Mouse (Mus musculus) adrenal gland, adult 8-10 months (tissue): Measurements from ENCODE around the gene Stoml3. TPM values are rescaled to one million over a fixed set of nuclear protein-coding genes. Genes with fewer than 3 reads are reported as not detected.

Experiments used
- DNase-seq: peaks from one replicate; pipeline ENCODE4 v3.0.0; 2022
- total RNA-seq, 4 experiments: library from RNA; stranded (reverse); gene quantifications; 2 replicates each; pipeline ENCODE4 v1.2.4; 2022

The Stoml3 gene
- total RNA-seq = not detected

DNA sequence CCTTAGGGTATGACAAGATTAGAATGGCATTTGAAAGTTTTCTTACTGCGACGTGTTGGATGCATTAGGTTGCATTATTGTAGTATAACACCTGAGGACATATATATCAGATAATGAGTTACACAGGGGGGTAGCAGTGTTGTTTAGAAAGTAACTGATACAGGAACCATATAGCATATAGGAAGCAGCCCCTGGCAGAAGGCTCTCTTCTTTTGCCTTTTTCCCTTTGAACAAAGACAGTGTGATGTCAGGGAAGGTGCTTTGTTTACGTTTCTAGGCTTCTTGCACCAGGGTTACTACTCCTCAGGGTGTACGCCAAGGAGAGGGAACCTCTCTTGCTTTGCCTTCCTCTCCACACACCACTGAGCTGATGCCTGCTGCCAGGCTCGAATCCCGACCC, at the start of gene Stoml3:
TSS of gene Stoml3 (plus strand) at position 301 of the 400 bp plus-strand sequence.
- DNase-seq = no peak

DNA sequence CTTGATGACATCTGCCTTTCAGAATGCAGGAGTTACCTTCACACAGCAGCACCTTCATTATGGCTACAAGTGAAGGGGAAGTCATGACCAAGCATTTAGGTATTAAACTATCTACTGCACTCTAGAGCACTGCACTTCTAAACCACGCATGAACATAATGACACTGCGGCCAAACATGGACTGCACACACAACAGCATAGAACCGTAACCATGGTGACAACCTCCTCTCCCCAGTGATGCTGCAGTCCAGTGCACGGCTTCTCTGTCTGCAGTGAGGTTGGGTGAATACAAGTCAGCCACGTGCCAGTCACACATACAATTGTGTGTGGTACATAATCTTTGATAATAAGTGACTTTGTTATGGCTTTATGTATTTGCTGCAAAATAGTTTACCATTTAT, 42.9 kb upstream of the Stoml3 start:
- DNase-seq = no peak

DNA sequence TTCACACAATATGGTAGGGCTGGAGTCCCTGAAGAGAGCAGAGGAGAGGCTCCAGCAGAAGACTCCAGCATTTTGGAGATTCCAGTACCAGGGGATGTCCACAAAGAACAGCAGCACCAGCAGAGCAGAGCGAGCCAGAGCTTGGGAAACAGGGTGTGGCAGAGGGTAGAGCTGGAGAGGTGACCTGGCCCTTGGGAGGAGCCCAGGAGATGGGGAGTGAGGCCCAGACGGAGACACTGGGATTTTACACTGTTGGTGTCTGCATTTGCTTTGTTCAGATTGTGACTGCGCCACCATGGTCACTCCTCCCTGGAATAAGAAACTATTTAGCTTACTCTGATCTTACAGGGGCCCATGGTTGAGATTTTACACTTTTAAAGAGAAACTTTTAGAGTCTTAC, 41.7 kb upstream of the Stoml3 start:
- no peak for DNase-seq

DNA sequence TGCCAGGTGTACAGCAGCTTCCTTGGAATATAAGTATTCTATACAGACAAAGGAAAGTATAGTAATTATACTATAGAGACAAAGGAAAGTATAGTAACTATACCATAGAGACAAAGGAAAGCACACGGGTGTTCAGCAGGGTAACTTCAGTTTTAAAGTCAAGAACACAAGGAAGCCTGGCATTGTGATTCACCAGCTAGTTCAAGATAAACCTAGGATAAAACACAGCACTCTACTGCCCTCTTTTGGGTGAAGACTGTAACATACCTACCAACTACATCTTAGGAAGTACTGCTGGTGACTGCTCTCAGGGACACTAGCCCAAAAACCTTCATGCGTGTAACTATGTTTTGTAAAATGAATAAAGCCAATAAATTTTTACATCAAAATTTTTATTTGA, 40.2 kb upstream of the Stoml3 start:
- DNase-seq = no peak

DNA sequence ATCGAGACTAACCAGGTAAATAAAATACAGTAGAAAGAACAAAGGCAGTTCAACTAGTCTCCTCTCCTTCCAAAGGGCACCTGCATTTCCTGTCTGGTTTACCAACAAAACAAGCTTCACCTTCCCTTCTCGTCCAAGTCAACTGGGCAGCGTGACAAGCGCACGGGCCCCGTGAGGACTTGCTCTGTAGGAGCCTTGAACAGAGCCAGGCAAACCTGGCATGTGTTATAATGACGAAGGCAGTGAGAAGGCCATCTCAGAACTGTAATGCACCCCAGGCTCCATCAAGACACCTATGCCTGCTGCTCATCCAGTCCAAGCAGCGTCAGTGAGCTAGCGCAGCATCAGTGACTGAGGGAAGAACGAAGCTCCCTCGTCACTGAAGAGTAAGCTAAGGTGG, 37.8 kb upstream of the Stoml3 start:
- DNase-seq = no peak

DNA sequence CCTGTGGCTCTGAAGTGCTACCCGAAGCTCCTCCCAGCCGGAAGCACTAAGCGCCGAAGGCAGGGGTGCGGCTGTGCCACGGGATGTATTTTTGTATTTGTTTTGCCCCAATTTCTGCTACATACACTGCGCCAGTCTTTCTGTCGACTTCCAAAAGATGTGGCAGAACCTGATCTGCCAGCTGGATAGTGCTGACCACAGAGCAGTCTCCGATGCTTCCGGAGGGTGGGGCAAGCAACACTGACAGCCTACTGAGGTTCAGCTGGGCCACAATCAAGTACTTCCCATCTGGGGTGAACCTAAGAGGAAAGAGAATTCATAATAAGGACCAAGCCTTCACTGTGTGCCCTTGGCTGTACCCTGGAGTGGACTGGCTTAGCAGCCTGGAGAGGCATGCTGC, 36.1 kb upstream of the Stoml3 start:
- DNase-seq = no peak

DNA sequence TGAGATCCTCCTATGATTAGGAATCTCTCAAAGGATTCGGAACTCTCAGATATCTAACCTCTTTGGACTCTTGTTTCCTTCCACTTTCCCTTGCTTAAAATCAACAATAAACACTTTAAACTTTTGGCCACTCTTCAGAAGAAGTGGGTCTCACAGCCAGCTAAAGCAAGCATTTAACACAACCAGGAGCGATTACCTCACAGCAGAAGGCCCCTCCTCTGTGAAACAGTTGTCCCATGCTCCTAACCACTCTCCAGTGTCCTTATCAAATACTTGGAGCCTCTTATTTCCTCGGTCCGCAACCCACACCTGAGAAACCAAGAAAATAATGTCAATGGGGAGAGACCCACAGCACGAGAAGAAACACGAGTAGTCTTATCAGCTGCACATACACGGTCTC, 35.1 kb upstream of the Stoml3 start:
- DNase-seq = no peak

DNA sequence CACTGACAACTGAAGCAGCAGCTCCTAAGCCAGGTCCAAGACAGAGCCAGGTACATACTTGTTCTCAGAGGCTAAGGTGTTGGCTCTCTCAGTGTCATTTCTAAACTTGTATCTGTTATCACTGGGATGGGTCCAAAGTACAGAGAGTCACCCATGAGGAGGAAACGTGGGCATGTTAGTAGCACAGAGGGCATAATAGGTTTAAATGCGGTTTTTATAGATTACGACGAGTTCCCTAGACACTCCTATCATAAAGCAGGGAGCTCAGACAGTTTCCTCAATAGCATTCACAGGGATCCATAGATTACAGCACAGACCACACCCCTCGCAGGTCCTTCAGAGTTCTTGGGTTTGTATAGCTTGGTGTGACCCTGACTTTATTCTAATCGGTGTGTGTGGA, 34.4 kb upstream of the Stoml3 start:
- no peak for DNase-seq

DNA sequence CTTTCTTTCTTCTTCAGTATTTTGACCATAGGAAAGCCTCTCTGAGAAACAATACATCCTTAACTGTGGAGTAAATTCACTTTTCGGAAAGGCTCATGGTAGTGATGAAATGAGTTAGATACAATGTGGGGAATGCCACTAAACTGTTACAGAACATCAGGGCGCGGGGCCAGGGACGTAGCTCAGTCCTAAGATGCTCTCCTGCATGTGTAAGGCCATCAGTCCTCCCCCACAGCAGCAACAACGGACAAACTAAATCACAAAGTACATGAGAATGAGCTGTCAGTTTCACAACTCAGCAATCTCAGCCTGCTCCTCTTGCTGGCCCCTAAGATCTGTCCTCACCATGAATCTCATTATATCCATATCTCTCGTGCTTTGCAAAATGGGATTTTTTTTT, 33.9 kb upstream of the Stoml3 start:
- DNase-seq = no peak

DNA sequence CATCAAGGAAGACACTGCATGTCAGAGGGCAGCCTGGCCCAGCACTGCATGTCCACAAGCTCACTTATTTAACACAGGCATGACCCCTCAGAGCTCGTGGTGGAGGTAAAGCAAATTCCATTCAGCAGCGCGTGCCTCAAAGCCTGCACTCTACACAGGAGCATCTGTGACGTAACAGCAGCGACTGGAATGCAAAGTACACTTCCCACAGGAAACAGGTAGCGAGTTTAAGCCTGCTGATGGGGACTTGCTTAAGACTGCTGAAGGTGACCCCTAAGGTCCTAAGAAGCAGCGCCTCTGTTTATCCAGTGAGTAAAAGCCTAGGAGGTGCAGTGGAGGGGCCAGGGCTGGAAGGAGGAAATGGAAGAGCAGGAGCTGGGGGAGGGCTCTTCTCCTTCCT, 33.5 kb upstream of the Stoml3 start:
- no peak for DNase-seq

DNA sequence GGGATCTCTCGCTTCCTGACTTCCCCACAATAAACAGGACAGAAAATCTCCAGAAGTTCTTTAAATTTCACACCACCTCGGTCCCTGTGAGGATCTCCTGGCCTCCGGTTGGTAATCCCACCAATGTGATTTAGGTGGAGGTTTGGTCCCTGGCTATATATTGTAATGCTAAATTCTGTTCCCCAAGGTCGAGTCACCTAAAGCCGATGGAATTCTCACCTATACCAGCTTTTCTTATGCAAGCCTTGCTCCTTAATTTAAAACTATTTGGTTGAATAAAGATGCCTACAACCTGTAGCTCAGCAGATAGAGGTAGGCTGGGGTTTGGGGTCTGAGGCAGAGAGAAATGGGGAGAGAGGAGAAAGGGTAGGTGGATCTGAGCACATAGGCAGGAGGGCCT, 30.7 kb upstream of the Stoml3 start:
- DNase-seq = no peak

DNA sequence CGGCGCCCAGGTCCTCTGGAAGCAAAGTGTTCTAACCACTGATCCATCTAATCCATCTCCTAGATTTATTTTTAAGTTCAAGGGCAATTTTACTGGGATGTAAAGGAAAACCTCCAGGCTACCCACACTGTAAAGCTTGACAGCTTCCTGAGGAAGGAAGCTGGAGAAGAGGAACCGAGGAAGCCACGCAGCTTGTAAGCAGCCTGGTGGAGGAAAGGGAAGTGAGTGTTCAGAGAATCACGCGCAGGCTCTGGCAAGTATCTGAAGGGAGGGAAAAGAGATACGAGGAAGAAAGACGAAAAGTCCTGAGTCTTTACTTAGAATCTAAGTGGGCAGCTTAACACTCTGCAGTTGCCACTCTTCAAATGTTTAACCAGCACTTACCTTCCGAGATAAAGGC, 28.3 kb upstream of the Stoml3 start:
- no peak for DNase-seq

DNA sequence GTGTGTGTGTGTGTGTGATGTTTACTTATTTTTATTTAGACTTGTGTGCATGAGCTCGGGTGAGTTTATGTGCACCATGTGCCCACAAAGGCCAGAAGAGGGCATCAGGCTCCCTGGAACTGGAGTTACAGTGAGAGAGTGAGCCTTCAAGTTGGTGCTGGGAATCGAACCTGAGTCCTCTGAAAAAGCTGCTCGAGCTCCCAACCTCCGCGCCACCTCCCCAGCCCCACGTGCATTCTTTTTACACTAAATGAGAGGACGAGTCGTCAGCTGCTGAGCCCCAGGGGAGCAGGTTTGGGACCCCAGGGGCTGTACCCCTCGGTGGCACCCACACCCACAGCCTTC, 25.8 kb upstream of the Stoml3 start:
- no peak for DNase-seq

DNA sequence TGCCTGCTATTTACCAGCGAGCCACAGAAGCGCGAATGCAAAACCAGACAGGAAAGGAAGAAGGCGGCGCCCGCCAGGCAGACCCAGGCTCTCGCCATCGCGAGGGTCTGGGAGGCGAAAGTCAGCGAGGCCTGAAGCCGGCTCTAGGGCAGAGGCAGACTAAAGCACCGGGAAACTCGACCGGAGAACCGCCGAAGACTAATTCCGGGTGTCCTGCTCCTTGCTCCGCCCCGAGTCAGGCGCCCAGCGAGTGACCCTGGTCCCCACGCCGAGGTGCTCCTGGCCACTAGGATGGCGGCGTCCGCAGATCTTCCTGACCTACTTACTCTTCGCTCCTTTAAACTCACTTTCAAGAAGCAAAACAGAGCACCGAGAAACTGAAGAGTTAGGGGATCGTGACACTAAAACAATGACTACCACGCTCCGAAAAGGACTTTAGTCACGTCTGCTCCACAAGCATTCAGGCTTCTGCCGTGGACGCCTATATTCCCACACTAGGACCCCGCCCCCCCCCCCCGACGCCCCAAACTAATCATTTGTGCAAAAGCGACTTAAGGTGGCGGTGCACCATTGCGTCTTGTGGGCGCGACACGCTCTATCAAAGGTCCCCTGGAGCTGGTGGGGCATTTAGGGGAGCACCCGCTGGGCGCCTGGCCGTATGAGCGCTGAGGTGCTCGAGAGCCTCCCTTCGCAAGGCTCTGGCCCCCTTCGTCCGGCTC, 25.2 kb upstream of the Stoml3 start, which contains the start of the genes Nhlrc3 and Proser1:
TSS of gene Nhlrc3 (minus strand) at position 287 of the 719 bp plus-strand sequence.
TSS of gene Proser1 (plus strand) at position 621 of the 719 bp plus-strand sequence.
- DNase-seq = peak; percentile 94

DNA sequence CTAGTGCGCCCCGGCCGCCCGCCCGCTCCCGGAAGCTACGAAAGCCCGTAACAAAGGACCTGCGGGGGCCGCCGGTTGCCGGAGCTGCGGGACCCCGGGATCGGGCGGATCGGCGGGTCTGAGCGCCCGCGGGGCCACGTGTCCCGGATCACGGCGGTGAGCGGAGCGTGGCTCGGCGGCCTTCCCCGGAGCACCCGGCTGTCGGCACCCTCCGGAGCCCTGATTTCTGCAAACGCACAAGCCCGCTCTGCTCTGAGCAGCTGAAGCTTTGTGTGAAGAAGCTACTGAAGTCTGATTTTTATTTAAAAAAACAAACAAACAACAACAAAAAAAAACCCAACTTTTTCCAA, 24.7 kb upstream of the Stoml3 start:
- no peak for DNase-seq

DNA sequence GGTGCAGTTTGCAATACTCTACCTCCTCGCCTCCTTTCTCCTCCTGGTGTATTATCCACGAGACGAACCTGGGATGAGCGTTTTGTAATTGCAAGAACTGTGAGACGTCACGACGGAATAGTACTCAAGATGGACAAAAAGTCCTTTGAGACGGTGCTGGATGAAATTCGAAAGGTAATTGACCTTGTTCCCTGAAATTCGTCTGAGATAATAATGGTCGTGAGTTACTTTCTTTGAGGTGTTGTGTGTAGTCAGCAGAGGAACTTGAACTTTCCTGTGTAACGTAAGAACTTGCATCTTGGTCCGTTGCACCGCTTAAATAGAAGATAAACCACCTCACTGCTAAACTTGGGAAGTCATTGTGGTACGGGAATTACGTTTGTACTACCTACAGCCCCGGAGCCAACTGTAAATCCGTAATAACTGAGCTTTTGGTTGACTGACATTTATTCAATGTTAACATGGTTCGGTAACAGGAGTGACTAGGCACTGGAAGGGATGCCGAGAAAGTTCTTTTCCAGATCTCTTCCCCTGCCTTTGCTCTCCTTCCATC, 24.2 kb upstream of the Stoml3 start:
- no peak for DNase-seq

DNA sequence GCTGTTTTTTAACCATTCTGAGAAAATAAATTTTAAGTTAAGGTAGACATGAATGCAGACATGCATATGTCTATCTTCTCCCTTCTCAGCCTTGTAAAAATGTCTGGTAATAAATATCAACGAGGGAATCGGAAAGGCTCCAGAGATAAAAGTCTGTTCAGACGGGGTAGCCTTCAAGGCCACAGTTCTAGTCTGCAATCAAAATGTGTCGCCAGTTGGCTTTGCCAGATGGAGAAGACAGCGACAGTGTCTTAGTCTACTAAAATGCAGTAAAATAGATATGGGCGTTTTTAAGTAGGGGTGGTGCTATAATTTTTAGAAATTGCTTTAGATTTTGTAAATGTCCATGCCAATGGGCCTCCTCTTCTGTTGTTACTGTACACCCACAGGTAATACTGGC, 23.1 kb upstream of the Stoml3 start:
- no peak for DNase-seq

DNA sequence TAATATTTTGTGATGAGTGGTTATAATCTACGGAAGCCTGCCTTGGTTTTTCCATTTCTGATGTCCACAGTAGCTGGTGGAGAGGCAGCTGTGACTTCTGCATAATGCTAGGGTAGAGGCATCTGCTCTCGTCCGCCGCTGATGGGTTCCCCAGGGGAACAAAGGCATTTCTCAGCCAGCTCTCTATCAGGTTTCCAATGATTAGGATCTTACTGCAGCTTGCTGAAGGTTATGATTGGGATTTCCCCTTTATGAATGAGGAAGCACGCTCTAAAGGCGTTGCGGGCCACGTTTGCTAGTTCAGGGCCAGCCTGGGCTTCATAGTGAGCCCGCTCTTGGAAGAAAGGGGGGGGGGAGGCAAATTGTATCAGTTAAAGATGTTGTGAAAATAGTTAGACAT, 22.0 kb upstream of the Stoml3 start:
- no peak for DNase-seq

DNA sequence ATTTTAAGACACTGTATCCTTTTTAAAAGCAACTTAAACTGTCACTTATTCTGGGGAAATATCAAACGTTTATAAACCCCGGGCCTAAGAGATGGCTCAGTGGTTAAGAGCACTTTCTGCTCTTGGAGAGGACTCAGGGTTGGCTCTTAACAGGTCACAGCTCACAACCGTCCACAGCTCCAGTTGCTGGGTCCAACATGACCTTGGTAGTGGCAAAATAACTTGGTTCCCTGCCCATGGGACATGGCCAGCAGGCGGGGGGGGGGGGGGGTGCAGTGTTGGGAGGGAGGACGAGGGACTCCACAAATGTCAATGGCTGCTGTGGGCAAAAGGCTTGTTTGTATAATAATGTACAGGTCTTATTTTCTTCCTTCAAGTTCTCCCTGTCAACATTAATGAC, 21.1 kb upstream of the Stoml3 start:
- DNase-seq = peak; percentile 29

DNA sequence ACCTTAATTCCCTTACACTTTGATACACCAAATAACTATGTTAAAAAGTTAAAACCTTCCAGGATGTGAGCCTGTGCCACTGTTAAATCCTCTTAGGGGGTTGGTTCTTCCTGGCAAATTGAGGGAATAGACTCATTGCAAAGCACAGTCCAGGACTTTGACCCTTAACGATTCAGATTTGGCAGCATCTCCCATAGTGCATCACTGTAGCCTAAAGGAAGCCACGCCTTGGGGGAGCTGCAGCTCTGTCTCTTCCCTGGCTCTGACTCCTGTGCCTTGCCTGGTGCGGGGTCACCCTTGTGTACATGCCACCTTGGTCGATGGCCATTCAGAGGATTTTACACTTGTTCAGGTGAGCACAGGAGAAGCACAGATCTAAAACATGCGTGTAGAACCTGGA, 18.8 kb upstream of the Stoml3 start:
- DNase-seq = no peak

DNA sequence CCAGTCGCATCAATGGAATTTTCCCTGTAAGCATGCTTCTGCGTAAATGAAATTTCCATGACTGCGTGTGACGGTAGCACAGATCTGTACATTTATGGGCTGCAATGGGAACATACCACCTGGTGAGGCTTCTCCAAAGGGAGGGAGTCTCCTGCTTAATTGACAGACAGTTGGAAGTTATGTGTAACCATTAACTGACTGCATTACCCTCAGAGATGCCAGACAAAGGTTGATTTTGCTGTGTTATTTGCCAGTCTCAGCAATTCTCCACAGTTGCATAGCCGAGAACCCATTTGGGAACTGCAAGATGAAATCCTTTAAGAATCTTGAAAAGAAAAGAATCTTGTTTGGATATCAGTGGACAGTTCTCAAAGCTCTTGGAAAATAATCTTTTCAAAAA, 16.4 kb upstream of the Stoml3 start:
- DNase-seq = no peak

DNA sequence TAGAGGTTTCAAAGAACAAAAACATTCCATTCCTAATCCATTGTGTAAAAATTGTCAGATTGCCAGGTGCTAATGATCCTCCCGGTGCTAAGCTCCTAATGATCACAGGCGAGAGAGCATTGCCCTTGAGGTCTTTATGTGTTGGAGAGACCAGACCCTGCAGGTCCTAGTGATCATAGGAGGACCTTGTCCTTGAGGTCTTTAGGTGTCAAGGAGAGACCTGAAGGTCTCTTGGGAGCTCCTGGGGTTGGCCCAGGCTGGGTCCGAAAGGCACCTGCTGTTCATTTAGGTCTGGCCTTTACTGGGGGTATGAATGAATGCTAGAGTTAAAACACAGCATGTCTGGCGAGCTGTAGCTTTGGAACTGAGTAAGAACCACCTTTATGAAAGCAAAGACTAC, 14.3 kb upstream of the Stoml3 start:
- no peak for DNase-seq

DNA sequence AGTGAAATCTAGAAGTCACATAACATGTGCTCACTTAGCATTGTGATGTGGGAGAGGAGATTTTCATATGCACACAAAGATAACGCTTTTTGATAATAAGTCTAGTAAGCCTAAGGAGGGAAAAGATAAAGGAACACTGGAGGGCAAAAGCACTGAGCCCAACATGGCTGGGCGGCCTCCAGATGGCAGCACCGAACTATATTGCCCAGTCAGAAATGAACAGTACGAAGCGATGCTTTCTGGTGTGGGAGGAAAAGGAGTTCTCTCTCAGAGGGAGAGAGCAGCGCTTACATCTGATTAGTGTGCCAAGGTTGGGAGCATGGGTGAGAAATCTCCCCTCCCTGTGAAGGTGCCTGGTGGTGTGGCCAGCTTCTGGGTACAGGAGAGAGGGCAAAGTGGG, 12.6 kb upstream of the Stoml3 start:
- no peak for DNase-seq

DNA sequence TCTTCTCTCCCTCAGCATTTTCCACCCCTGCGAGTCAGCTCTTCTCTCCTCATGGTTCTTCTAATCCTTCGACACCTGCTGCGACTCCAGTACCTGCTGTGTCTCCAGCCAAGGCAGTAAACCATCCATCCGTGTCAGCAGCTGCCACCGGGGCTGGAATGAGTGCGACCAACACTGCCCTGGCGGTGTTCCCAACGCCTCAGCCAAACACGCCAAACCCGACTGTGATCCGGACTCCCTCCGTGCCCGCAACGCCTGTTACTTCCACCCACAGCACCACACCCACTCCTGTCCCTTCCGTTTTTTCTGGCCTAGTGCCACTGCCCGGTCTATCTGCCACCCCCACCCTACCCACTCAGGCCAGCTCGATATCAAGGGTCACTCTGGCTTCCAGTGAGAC, 11.0 kb upstream of the Stoml3 start:
- no peak for DNase-seq
